Mouse (Mus musculus): ENCODE data around the gene Upp2. TPM values are rescaled to one million over a fixed set of nuclear protein-coding genes. Genes with fewer than 3 reads are reported as not detected.

Upp2 gene
- polyA plus RNA-seq, 1 experiment from 2014 or later, result 8.8 TPM

DNA sequence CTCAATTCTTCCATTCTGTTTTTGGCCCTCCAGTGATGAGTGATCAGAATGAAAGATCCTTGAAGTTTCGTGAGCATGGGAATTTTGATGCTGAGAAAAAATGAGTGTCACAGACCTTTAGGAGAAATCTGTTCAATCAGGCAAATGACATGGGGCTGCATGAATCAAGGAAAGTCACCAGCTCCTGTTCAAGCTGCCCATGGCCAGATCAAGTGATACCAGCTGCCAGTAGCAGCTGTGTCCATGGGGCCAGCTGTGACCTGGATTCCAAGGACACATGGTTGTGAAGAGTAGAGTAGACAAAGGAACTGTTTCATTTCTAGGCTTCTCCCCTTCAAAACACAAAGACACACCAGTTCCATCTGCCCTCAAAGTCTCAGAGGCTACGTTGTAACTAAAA is 144.4 kb downstream of the Upp2 start:
- Histone ChIP-seq H3K4me2 (ENCODE audit: low read depth) (no peak overlapping the region), H3K36me3 (ENCODE audit: control insufficient read depth, insufficient read depth, low read length) (no peaks in the 10 kb centered on the region), H3K27ac (ENCODE audit: low read depth, low read length) (no peak overlapping the region), H3K9me3 (ENCODE audit: control insufficient read depth, low read length) (no peaks in the 10 kb centered on the region), H3K4me1 (ENCODE audit: control insufficient read depth, insufficient read depth, low read length) (no peaks in the 10 kb centered on the region), H3K9ac (ENCODE audit: low read length) (no peak overlapping the region), H3K4me3 (ENCODE audit: low read depth, low read length) (no peak overlapping the region), H3K27me3 (ENCODE audit: control insufficient read depth, insufficient read depth, low read length) (no peaks in the 10 kb centered on the region)
- 70% methylated on average over 2 of the region's 2 CpGs for WGBS
- ATAC-seq (ENCODE audit: insufficient read depth, low FRiP score, low TSS enrichment), result no peak
- DNase-seq (ENCODE audit: low spot score), result no peak

DNA sequence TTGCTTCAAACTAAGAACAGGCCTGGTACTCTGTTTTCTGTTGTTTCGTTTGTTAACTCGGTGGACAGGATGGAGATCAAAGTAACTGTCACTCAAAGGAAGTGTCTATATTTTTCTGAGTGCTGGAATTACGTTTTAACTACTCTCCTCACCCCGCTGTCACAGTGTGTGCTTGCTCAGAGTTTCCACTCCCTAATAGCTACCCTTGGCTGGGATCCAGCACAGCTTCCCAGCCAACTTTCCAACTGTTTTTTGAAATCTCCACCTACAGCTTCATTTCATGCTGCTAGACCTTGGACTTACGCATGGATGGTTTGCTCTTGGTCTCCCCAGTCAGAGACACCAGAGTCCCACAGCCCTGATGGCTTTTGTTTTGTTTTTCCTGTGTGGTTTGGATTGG is 144.8 kb downstream of the Upp2 start:
- Histone ChIP-seq H3K36me3 (ENCODE audit: control insufficient read depth, insufficient read depth, low read length) (no peaks in the 10 kb centered on the region), H3K4me3 (ENCODE audit: low read depth, low read length) (no peak overlapping the region), H3K27ac (ENCODE audit: low read depth, low read length) (no peak overlapping the region), H3K9ac (ENCODE audit: low read length) (no peak overlapping the region), H3K9me3 (ENCODE audit: control insufficient read depth, low read length) (no peaks in the 10 kb centered on the region), H3K4me1 (ENCODE audit: control insufficient read depth, insufficient read depth, low read length) (no peaks in the 10 kb centered on the region), H3K4me2 (ENCODE audit: low read depth) (no peak overlapping the region), H3K27me3 (ENCODE audit: control insufficient read depth, insufficient read depth, low read length) (no peaks in the 10 kb centered on the region)
- WGBS, result 69% methylated on average over 5 of the region's 5 CpGs
- ATAC-seq (ENCODE audit: insufficient read depth, low FRiP score, low TSS enrichment) (no peak), DNase-seq (ENCODE audit: low spot score) (peak; percentile 16)

DNA sequence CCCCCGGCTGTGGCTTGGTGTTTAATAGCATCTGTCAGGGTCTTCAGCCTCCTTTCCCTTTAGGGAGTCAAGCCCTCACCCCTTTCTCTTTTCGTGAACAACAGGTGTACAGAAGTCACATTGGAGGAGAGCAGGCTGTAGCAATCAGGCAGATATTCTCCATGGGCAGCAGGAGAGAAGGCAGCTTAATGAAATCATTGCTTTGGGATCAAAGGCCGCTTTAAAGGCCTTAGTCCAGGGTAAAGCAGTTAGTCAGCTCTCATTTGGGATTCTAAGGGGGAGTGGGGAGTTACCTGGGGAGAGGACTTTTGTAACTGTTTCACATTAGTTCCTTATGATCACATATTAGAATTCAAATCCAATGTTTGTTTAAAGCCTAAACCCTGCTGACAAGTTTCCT is 150.8 kb downstream of the Upp2 start:
- Histone ChIP-seq H3K9ac (ENCODE audit: low read length) (no peak overlapping the region), H3K4me2 (ENCODE audit: low read depth) (no peak overlapping the region), H3K4me1 (ENCODE audit: control insufficient read depth, insufficient read depth, low read length) (no peaks in the 10 kb centered on the region), H3K4me3 (ENCODE audit: low read depth, low read length) (no peak overlapping the region), H3K27ac (ENCODE audit: low read depth, low read length) (no peak overlapping the region), H3K27me3 (ENCODE audit: control insufficient read depth, insufficient read depth, low read length) (no peaks in the 10 kb centered on the region), H3K36me3 (ENCODE audit: control insufficient read depth, insufficient read depth, low read length) (no peaks in the 10 kb centered on the region), H3K9me3 (ENCODE audit: control insufficient read depth, low read length) (no peaks in the 10 kb centered on the region)
- ATAC-seq (ENCODE audit: insufficient read depth, low FRiP score, low TSS enrichment), result no peak
- no peak for DNase-seq (ENCODE audit: low spot score)
- 47% methylated on average over 3 of the region's 3 CpGs for WGBS

DNA sequence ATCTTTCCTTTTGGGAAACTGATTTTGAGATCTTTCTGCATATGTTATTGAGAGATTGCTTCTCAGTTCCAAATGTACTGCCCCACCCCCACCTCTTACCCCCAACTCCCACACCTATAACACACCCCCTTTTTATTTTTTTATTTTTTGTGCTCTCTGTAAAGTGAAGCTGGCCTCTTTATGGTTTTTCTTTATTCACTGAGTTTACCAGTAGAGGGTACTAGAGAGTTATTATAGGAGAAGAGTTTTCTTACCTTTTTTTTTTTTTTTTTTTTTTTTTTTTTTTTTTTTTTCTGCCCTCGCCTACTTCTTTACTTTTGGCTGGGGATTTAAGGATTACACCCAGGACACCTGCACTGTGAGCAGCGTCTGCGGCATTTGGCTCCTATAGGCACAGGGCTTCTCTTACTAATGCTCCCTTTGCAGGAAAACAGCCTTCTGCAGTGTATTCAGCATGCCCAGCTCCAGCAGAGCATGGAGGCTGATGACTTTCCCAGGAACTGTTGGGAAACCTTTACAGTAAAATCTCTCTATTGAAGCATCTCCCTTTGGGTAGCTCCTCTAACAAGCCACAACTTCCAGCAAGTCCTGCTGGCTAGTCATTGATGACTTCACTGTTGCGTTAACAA is 170.2 kb downstream of the Upp2 start:
- Histone ChIP-seq H3K4me2 (ENCODE audit: low read depth) (no peak overlapping the region), H3K9ac (ENCODE audit: low read length) (no peak overlapping the region), H3K9me3 (ENCODE audit: control insufficient read depth, low read length) (no peaks in the 10 kb centered on the region), H3K27ac (ENCODE audit: low read depth, low read length) (no peak overlapping the region), H3K4me1 (ENCODE audit: control insufficient read depth, insufficient read depth, low read length) (no peaks in the 10 kb centered on the region), H3K4me3 (ENCODE audit: low read depth, low read length) (no peak overlapping the region), H3K36me3 (ENCODE audit: control insufficient read depth, insufficient read depth, low read length) (no peaks in the 10 kb centered on the region), H3K27me3 (ENCODE audit: control insufficient read depth, insufficient read depth, low read length) (no peaks in the 10 kb centered on the region)
- 41% methylated on average over 4 of the region's 4 CpGs for WGBS
- ATAC-seq (ENCODE audit: insufficient read depth, low FRiP score, low TSS enrichment) (no peak), DNase-seq (ENCODE audit: low spot score) (no peak)

DNA sequence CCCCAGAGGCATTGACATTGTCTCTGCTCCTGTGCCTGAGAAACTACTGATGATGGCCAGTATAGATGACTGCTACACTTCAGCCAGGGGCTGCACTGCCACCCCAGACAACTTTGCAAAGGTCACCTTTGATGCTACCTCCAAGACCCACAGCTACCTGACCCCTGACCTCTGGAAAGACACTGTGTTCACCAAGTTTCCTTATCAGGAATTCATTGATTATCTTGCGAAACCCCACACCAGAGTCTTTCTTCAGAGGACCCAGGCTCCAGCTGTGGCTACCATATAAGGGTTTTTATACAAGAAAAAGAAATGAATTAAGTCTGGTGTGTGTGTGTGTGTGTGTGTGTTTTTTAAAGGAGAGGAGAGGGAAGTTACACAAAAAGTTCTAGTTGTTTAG is 174.1 kb downstream of the Upp2 start:
- no peaks in the 10 kb centered on the region for H3K9me3 ChIP-seq (ENCODE audit: control insufficient read depth, low read length)
- DNase-seq (ENCODE audit: low spot score) (no peak), ATAC-seq (ENCODE audit: insufficient read depth, low FRiP score, low TSS enrichment) (no peak)
- no peak overlapping the region for H3K9ac ChIP-seq (ENCODE audit: low read length)
- 93% methylated on average over 1 of the region's 1 CpGs for WGBS
- no peak overlapping the region for H3K27ac ChIP-seq (ENCODE audit: low read depth, low read length)
- no peaks in the 10 kb centered on the region for H3K4me1 ChIP-seq (ENCODE audit: control insufficient read depth, insufficient read depth, low read length)
- H3K36me3 ChIP-seq (ENCODE audit: control insufficient read depth, insufficient read depth, low read length), result no peaks in the 10 kb centered on the region
- H3K27me3 ChIP-seq (ENCODE audit: control insufficient read depth, insufficient read depth, low read length), result no peaks in the 10 kb centered on the region
- H3K4me2 ChIP-seq (ENCODE audit: low read depth), result no peak overlapping the region
- H3K4me3 ChIP-seq (ENCODE audit: low read depth, low read length), result no peak overlapping the region

DNA sequence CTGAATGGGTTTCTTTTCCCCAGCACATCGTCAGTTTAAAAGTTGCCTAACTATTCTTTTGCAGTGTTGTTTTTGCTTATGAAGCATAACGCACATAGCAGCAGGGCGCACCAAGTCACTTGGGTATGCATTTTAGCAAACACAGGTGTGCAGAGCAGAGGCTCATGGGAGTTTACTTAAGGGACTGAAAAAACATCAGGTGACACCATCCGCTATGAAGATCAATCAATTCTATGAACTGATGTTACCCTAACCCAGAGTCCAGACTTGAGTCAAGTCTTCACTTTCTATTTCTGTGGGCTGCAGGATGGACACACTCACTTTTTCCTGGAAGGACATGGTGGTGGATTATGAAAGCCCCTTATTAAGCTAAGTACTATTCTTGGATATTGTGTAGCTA is 174.9 kb downstream of the Upp2 start:
- Histone ChIP-seq H3K4me2 (ENCODE audit: low read depth) (no peak overlapping the region), H3K4me3 (ENCODE audit: low read depth, low read length) (no peak overlapping the region), H3K27ac (ENCODE audit: low read depth, low read length) (no peak overlapping the region), H3K36me3 (ENCODE audit: control insufficient read depth, insufficient read depth, low read length) (no peaks in the 10 kb centered on the region), H3K9me3 (ENCODE audit: control insufficient read depth, low read length) (no peaks in the 10 kb centered on the region), H3K27me3 (ENCODE audit: control insufficient read depth, insufficient read depth, low read length) (no peaks in the 10 kb centered on the region), H3K4me1 (ENCODE audit: control insufficient read depth, insufficient read depth, low read length) (no peaks in the 10 kb centered on the region), H3K9ac (ENCODE audit: low read length) (no peak overlapping the region)
- ATAC-seq (ENCODE audit: insufficient read depth, low FRiP score, low TSS enrichment) (no peak), DNase-seq (ENCODE audit: low spot score) (no peak)
- 83% methylated on average over 4 of the region's 4 CpGs for WGBS

DNA sequence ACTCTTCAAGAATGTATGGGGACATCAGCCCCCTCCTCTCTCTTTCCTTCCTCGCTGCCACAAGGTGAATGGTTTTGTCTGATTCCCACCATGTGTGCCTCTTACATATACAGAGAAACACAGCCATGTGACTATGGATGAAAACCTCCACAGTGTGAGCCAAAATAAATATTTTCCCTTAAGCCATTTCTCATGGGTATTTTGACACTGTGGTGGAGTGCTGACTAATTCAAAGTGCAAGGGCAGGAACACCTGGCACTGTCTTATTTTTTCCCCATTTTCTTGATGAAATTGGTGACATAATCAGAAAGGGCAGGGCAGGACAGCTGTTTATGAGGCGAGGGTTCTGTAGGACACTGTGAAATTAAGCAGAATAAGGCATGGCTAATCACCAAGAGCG is 176.3 kb downstream of the Upp2 start:
- H3K27me3 ChIP-seq (ENCODE audit: control insufficient read depth, insufficient read depth, low read length), result no peaks in the 10 kb centered on the region
- H3K4me1 ChIP-seq (ENCODE audit: control insufficient read depth, insufficient read depth, low read length), result no peaks in the 10 kb centered on the region
- H3K9ac ChIP-seq (ENCODE audit: low read length), result no peak overlapping the region
- ATAC-seq (ENCODE audit: insufficient read depth, low FRiP score, low TSS enrichment), result no peak
- H3K9me3 ChIP-seq (ENCODE audit: control insufficient read depth, low read length), result no peaks in the 10 kb centered on the region
- no peak for DNase-seq (ENCODE audit: low spot score)
- H3K4me2 ChIP-seq (ENCODE audit: low read depth), result no peak overlapping the region
- 68% methylated on average over 3 of the region's 3 CpGs for WGBS
- no peaks in the 10 kb centered on the region for H3K36me3 ChIP-seq (ENCODE audit: control insufficient read depth, insufficient read depth, low read length)
- no peak overlapping the region for H3K27ac ChIP-seq (ENCODE audit: low read depth, low read length)
- H3K4me3 ChIP-seq (ENCODE audit: low read depth, low read length), result no peak overlapping the region

DNA sequence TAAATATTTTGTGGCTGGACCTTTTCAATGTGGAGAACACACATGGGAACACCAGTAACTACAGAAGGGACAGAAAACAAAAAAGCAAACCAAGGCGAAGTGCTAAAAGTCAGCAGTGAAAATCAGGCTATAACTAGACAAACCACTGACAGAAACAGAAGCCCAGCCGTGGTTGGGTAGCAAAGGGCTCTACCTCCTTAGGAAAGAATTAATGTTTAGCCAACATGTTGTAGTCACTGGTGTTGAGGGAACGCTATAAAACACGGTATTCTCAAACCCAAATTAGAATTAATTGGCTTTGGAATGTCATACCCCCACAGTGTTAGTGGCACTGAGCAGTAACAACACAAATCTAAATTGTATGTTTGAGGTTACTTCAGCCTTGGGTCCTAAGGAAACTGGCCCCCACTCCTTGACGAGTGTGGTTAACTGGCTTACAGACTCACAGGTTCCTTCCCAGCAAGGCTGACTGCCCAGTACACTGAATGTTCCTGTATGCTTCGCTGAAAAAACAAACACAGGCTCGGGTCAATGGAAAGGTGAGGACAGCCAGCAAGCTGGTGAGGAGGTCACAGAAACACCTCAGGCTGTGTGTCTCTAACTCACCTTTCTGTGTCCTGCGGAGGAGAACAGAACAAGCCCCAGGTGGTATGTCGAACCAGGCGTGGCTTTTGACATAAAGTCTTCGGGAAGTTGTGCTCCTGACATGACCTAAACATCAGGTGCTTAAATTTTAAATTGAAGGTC is 180.6 kb downstream of the Upp2 start:
- DNase-seq (ENCODE audit: low spot score), result no peak
- WGBS, result 63% methylated on average over 11 of the region's 11 CpGs
- no peak for ATAC-seq (ENCODE audit: insufficient read depth, low FRiP score, low TSS enrichment)

DNA sequence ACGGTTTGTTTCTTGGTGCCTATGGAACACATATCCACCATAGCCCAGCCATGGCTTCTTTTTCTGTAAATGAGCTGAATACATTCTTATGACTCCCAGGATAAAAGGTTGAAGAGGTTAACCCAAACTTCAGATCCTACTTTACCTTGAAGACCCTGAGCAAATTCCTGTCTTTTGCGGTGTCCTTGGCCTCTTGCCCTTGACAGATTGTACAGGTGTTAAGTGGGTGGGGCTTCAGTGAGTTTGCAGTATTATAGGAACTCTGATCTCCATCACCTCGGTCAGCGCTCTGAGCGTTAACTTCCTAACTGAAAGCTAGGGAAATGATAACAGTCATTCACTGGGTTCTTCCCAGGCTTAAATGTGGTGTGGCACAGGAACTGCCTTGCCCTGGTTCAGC is 181.2 kb downstream of the Upp2 start:
- no peaks in the 10 kb centered on the region for H3K27me3 ChIP-seq (ENCODE audit: control insufficient read depth, insufficient read depth, low read length)
- H3K4me3 ChIP-seq (ENCODE audit: low read depth, low read length), result no peak overlapping the region
- H3K4me2 ChIP-seq (ENCODE audit: low read depth), result no peak overlapping the region
- H3K9ac ChIP-seq (ENCODE audit: low read length), result no peak overlapping the region
- 81% methylated on average over 5 of the region's 5 CpGs for WGBS
- no peaks in the 10 kb centered on the region for H3K36me3 ChIP-seq (ENCODE audit: control insufficient read depth, insufficient read depth, low read length)
- ATAC-seq (ENCODE audit: insufficient read depth, low FRiP score, low TSS enrichment) (no peak), DNase-seq (ENCODE audit: low spot score) (no peak)
- H3K27ac ChIP-seq (ENCODE audit: low read depth, low read length), result no peak overlapping the region
- H3K9me3 ChIP-seq (ENCODE audit: control insufficient read depth, low read length), result no peaks in the 10 kb centered on the region
- H3K4me1 ChIP-seq (ENCODE audit: control insufficient read depth, insufficient read depth, low read length), result no peaks in the 10 kb centered on the region

More for the DNA sequence above, 180.6 kb downstream of the Upp2 start:
- Histone ChIP-seq H3K4me3 (ENCODE audit: low read depth, low read length) (no peak overlapping the region), H3K9me3 (ENCODE audit: control insufficient read depth, low read length) (no peaks in the 10 kb centered on the region), H3K4me1 (ENCODE audit: control insufficient read depth, insufficient read depth, low read length) (no peaks in the 10 kb centered on the region), H3K36me3 (ENCODE audit: control insufficient read depth, insufficient read depth, low read length) (no peaks in the 10 kb centered on the region), H3K9ac (ENCODE audit: low read length) (no peak overlapping the region), H3K27ac (ENCODE audit: low read depth, low read length) (no peak overlapping the region), H3K4me2 (ENCODE audit: low read depth) (no peak overlapping the region), H3K27me3 (ENCODE audit: control insufficient read depth, insufficient read depth, low read length) (no peaks in the 10 kb centered on the region)
